Mouse (Mus musculus) stomach, postnatal 0 days (tissue): Measurements from ENCODE around the gene Mapk3. TPM values are rescaled to one million over a fixed set of nuclear protein-coding genes. Genes with fewer than 3 reads are reported as not detected.

ENCODE experiments used
- ATAC-seq: fragments of 200-750 bp; cut with Nextera tagmentation; 2 replicates; pipeline ENCODE4 v1.8.0; 2017; ENCODE audit not compliant: low FRiP score, low TSS enrichment
- DNase-seq: peaks from one replicate; pipeline ENCODE4 v3.0.0-alpha.2; 2016; ENCODE audit warnings: low spot score
- H3K27ac ChIP-seq: fragments of 300-500 bp; sonication (generic); replicated peaks from 2 replicates; pipeline ENCODE4 v1.5.1; 2014; ENCODE audit warnings: mild to moderate bottlenecking, control low read depth
- H3K27me3 ChIP-seq: fragments of 300-500 bp; sonication (generic); 2 replicates; pipeline ENCODE4 v1.6.1; 2014; ENCODE audit warnings: low read length; ENCODE audit not compliant: control insufficient read depth, insufficient read depth
- H3K36me3 ChIP-seq: fragments of 300-500 bp; sonication (generic); 2 replicates; pipeline ENCODE4 v1.6.1; 2014; ENCODE audit warnings: low read length, mixed read lengths; ENCODE audit not compliant: control insufficient read depth, insufficient read depth
- H3K4me1 ChIP-seq: fragments of 300-500 bp; sonication (generic); replicated peaks from 2 replicates; pipeline ENCODE4 v1.6.1; 2014; ENCODE audit warnings: antibody characterized with exemption; ENCODE audit not compliant: control insufficient read depth, insufficient read depth
- H3K4me2 ChIP-seq: fragments of 300-500 bp; sonication (generic); replicated peaks from 2 replicates; pipeline ENCODE4 v1.6.1; 2014; ENCODE audit warnings: low read depth, mild to moderate bottlenecking, control low read depth, moderate library complexity
- H3K4me3 ChIP-seq: fragments of 300-500 bp; sonication (generic); 2 replicates; pipeline ENCODE4 v1.5.1; 2014; ENCODE audit warnings: low read depth, low read length, control low read depth
- H3K9ac ChIP-seq: fragments of 300-500 bp; sonication (generic); 2 replicates; pipeline ENCODE4 v1.6.1; 2014; ENCODE audit warnings: mild to moderate bottlenecking, low read length, control low read depth, mixed read lengths
- H3K9me3 ChIP-seq: fragments of 300-500 bp; sonication (generic); 2 replicates; pipeline ENCODE4 v1.6.1; 2016; ENCODE audit warnings: low read length; ENCODE audit not compliant: control insufficient read depth
- CTCF ChIP-seq: IDR thresholded peaks from 2 replicates; pipeline ENCODE4 v1.5.1; 2016; ENCODE audit warnings: antibody characterized with exemption, low read depth, mild to moderate bottlenecking, moderate library complexity
- EP300 ChIP-seq: optimal IDR thresholded peaks from 2 replicates; pipeline ENCODE3; 2016; ENCODE audit warnings: antibody characterized with exemption
- WGBS: fragments of 180-500 bp; shearing (Covaris S2); extraction: QIAGEN DNeasy Blood & Tissue Kit; methylation state at CpG from one replicate; pipeline ENCODE4 v1.1.7; 2014; 5-methylcytosine and 5-hydroxymethylcytosine counted together
- polyA plus RNA-seq: library from polyadenylated mRNA; unstranded; fragments of >200 nt; fragmentation: Nextera tagmentation; extraction: Ambion mirVana; gene quantifications from 2 replicates; pipeline ENCODE4 v1.2.1, GENCODE M21; 2015

Mapk3 gene
- polyA plus RNA-seq, 1 experiment from 2014 or later: 114 TPM

- no peak overlapping the region for H3K4me2 ChIP-seq
- no peak overlapping the region for H3K27ac ChIP-seq
- H3K36me3 ChIP-seq: peaks cover 16% of the 10 kb centered on the region; the same call in 1 of the 2 replicates
- H3K4me1 ChIP-seq: no peaks in the 10 kb centered on the region; the same call in 1 of the 2 replicates
- no peaks in the 10 kb centered on the region for H3K9me3 ChIP-seq
- no peak overlapping the region for H3K9ac ChIP-seq
- ATAC-seq: no peak
- WGBS: 83% methylated on average over 16 of the region's 16 CpGs
- TF ChIP-seq EP300 (no peak), CTCF (peak; percentile 39; the same call in 1 of the 2 replicates)
- H3K4me3 ChIP-seq: no peak overlapping the region
- no peak for DNase-seq
- H3K27me3 ChIP-seq: no peaks in the 10 kb centered on the region
Measured at GRCm38 (mm10) chr7:126795387-126796317, 36.3 kb downstream of the Mapk3 start.

DNA sequence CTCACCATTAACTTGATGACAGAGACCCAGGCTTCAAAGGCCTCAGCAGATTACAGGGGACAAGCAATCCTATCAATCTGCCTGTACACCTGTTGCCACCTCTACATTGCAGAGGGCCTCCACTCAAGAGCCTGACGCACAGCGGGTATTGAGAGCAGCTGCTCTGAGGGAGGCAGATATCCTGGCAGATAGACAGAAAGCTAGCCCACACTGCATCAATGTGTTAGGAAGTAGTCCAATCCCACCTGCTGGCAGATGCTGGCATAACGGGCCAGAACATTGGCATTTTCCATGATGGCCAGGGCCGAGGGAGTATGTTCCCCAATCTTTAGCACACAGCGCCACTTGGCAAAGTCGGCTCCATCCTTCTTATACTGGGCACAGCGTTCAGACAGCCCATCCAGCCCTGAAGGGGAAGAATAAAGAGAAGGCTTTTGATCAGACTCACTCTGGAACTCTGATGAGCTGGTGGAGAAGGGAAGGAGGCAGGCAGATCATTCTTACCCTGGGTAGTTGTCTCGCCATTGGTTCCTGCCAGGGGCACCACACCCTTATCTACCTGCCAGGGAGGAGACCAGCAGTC, 37.0 kb downstream of the Mapk3 start:
- peak; percentile 58 for DNase-seq
- Histone ChIP-seq H3K27me3 (no peaks in the 10 kb centered on the region), H3K27ac (no peak overlapping the region), H3K9me3 (no peaks in the 10 kb centered on the region), H3K36me3 (peaks cover 16% of the 10 kb centered on the region; the same call in 1 of the 2 replicates), H3K4me3 (no peak overlapping the region), H3K9ac (no peak overlapping the region), H3K4me1 (no peaks in the 10 kb centered on the region; the same call in 1 of the 2 replicates), H3K4me2 (no peak overlapping the region)
- ATAC-seq: no peak
- WGBS: 66% methylated on average over 8 of the region's 8 CpGs
- peak; percentile 62 for TF ChIP-seq CTCF
- TF ChIP-seq EP300: no peak

- DNase-seq (peak; percentile 62), ATAC-seq (peak; percentile 46)
- Histone ChIP-seq H3K4me1 (no peaks in the 10 kb centered on the region; the same call in 1 of the 2 replicates), H3K36me3 (peaks cover 16% of the 10 kb centered on the region; the same call in 1 of the 2 replicates), H3K4me3 (peak within 1 kb of the TSS; percentile 80), H3K9me3 (no peaks in the 10 kb centered on the region), H3K27ac (peak within 1 kb of the TSS; percentile 93), H3K4me2 (peak within 1 kb of the TSS; percentile 83), H3K9ac (peak within 1 kb of the TSS; percentile 83), H3K27me3 (no peaks in the 10 kb centered on the region)
- WGBS: 17% methylated on average over 21 of the region's 21 CpGs
- TF ChIP-seq CTCF (no peak), EP300 (no peak)
Measured at GRCm38 (mm10) chr7:126797411-126798126, 38.2 kb downstream of the Mapk3 start, which contains the start of gene Fam57b. Gene Fam57b (plus strand): TSS chr7:126797668.

- Histone ChIP-seq H3K36me3 (peaks cover 16% of the 10 kb centered on the region; the same call in 1 of the 2 replicates), H3K9ac (peak overlapping the region; percentile 83), H3K9me3 (no peaks in the 10 kb centered on the region), H3K4me2 (peak overlapping the region; percentile 83), H3K4me3 (peak overlapping the region; percentile 80), H3K27me3 (no peaks in the 10 kb centered on the region), H3K4me1 (no peaks in the 10 kb centered on the region; the same call in 1 of the 2 replicates), H3K27ac (peak overlapping the region; percentile 93)
- ATAC-seq (no peak), DNase-seq (no peak)
- TF ChIP-seq EP300: no peak
- TF ChIP-seq CTCF: no peak
- WGBS: 1% methylated on average over 40 of the region's 40 CpGs
Measured at GRCm38 (mm10) chr7:126798127-126799049, 39.0 kb downstream of the Mapk3 start.

DNA sequence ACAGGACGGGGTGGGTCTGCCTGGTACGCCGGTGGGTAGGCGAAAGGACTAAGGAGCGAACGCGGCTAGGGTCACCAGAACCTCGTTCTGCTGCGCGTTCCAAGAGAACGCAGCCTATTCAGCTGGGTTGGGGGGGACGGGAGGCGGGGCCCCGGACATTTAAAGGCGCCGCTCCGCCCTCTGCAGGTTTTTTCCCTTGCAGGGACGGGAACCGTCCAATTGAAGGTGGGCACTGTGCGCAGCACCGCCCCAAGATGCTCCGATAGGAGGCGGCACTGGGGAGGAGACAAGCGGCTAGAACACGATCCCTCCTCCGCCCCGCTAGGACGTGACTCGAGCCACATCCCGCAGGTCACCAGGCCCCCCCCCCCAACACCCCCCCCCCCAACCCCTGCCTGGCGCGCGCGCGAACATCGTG, 39.7 kb downstream of the Mapk3 start:
- whole genome bisulfite sequencing: 0% methylated on average over 29 of the region's 36 CpGs
- TF ChIP-seq CTCF (peak; percentile 68), EP300 (no peak)

More for the DNA sequence above, 39.7 kb downstream of the Mapk3 start:
- H3K4me2 ChIP-seq: peak overlapping the region; percentile 83
- H3K27me3 ChIP-seq: no peaks in the 10 kb centered on the region
- peak overlapping the region; percentile 96 for H3K27ac ChIP-seq
- no peaks in the 10 kb centered on the region for H3K9me3 ChIP-seq
- no peaks in the 10 kb centered on the region; the same call in 1 of the 2 replicates for H3K4me1 ChIP-seq
- H3K9ac ChIP-seq: peak overlapping the region; percentile 83
- H3K36me3 ChIP-seq: peaks cover 16% of the 10 kb centered on the region; the same call in 1 of the 2 replicates
- DNase-seq: peak; percentile 97
- peak; percentile 94 for ATAC-seq
- peak overlapping the region; percentile 80 for H3K4me3 ChIP-seq
